Mouse (Mus musculus): ENCODE results near the gene Ttc30a2.

DNA sequence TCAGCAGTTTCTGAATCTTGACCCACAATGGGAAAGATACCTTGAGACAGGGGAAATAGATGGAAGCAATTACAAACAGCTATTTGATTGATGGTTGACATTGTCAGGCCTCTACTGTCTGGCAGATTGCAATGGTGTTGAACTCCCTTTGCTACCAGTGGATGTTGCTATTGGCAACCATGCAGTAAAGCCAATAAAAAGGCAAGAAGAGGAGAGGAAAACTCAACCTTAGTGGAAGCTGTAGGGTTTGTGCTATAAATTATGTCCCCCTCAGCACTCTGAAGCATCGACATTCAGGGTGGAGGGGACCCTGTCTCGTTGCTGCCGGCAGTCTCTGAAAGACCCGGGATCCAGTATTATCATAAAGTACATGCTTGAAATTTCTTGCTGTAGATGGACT, 10.4 kb upstream of the Ttc30a2 start:
- TF ChIP-seq CTCF (IDR thresholded peaks at IDR 0.05) (no peak), POLR2A (IDR thresholded peaks at IDR 0.05; ENCODE audit: insufficient read depth, low read depth, low read length) (no peak)
